Mouse (Mus musculus): ENCODE measurements at regions not wholly inside any gene's neighbourhood (a gene's known extent, or its start where the extent isn't known, plus 50 kb on each side); places are given as distances from the start of the nearest gene placed in this dataset.

- DNase-seq (ENCODE audit: low spot score) = no peak
Observed at GRCm38 (mm10) chr7:117729067-117729466, 348.3 kb downstream of the Xylt1 start.
